Comparison of ENCODE assay signal across 35 mouse cellular contexts in the genomic region with DNA sequence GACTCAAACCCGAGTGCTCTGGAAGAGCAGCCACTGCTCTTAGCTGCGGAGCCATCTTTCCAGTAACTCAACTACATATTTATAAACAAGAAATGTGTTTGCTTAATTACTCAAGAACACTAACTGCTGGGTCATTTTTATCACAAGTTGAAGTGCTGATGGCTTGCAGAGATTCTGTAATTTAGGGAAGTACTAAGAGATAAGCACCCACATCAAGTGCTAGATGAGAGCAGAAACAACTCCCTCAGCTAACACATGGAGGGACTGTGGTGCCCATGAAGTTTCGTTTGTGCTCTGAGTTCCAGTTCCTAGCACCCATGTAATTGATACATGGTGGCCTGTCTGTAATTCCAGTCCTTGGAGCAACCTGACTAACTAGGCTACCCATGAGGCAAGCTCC.
"Had no signal": no experiment of that assay in that cellular context is flagged by ENCODE, and none has a peak within 500 bp of the region (broad histone marks: within the 10 kb centered on the region; RNA-seq: fewer than 3 reads in every experiment).

No protein-coding gene starts in this region.

- H3K9ac ChIP-seq: heart, embryonic 12.5 days; heart, embryonic 13.5 days; heart, embryonic 15.5 days; hindbrain, embryonic 12.5 days; hindbrain, embryonic 13.5 days; hindbrain, embryonic 14.5 days; hindbrain, embryonic 15.5 days; intestine, embryonic 15.5 days; kidney, embryonic 15.5 days had no signal

- ATAC-seq: hindbrain, embryonic 16.5 days; hindbrain, postnatal 0 days; inflammation-experienced regulatory T-cells, adult 6 months; intestine, embryonic 15.5 days; intestine, embryonic 16.5 days; intestine, postnatal 0 days had no signal

- H3K9me3 ChIP-seq: heart, embryonic 10.5 days; heart, embryonic 12.5 days; heart, embryonic 13.5 days; heart, embryonic 15.5 days; hindbrain, embryonic 10.5 days; hindbrain, embryonic 12.5 days; hindbrain, embryonic 13.5 days; hindbrain, embryonic 15.5 days; intestine, embryonic 15.5 days; kidney, embryonic 15.5 days had no signal

- H3K27me3 ChIP-seq: heart, embryonic 12.5 days; heart, embryonic 13.5 days; heart, embryonic 15.5 days; hindbrain, embryonic 12.5 days; hindbrain, embryonic 13.5 days; hindbrain, embryonic 15.5 days; intestine, embryonic 15.5 days; kidney, embryonic 15.5 days had no signal

- H3K4me3 ChIP-seq: heart, embryonic 10.5 days; heart, embryonic 12.5 days; heart, embryonic 13.5 days; heart, embryonic 15.5 days; hindbrain, embryonic 10.5 days; hindbrain, embryonic 12.5 days; hindbrain, embryonic 13.5 days; hindbrain, embryonic 15.5 days; intestine, embryonic 15.5 days; kidney, embryonic 15.5 days; layer of hippocampus, adult 2 months; left cerebral cortex, adult 2 months had no signal

- H3K27ac ChIP-seq: heart, embryonic 10.5 days; heart, embryonic 13.5 days; heart, embryonic 15.5 days; hindbrain, embryonic 10.5 days; hindbrain, embryonic 12.5 days; hindbrain, embryonic 13.5 days; hindbrain, embryonic 14.5 days; hindbrain, embryonic 15.5 days; hindbrain, postnatal 0 days; intestine, embryonic 15.5 days; kidney, embryonic 15.5 days; kidney, postnatal 0 days; layer of hippocampus, adult 2 months; left cerebral cortex, adult 2 months had no signal

- DNase-seq: heart, postnatal 10 days; heart, postnatal 14 days; heart, postnatal 36 days; heart, postnatal 4 days; kidney, adult 11 months; kidney, adult 18-20 months; kidney, adult 2 months; kidney, adult 8-10 months; kidney, adult 9 months; kidney, postnatal 10 days; kidney, postnatal 14 days; kidney, postnatal 25 days; kidney, postnatal 36 days; kidney, postnatal 4 days; layer of hippocampus, adult 9-11 months; layer of hippocampus, postnatal 36 days had no signal

- H3K4me1 ChIP-seq: heart, embryonic 10.5 days; heart, embryonic 12.5 days; heart, embryonic 13.5 days; hindbrain, embryonic 12.5 days; hindbrain, embryonic 13.5 days; hindbrain, embryonic 15.5 days; intestine, embryonic 15.5 days; kidney, embryonic 15.5 days had no signal
